Mouse (Mus musculus) kidney, postnatal 0 days (tissue): ENCODE data around the gene Bves. TPM values are rescaled to one million over a fixed set of nuclear protein-coding genes. Genes with fewer than 3 reads are reported as not detected.

Experiments used
- ATAC-seq: fragments of 200-750 bp; cut with Nextera tagmentation; replicated peaks from 2 replicates; pipeline ENCODE4 v1.8.0; 2017; ENCODE audit warnings: low read depth, moderate number of reproducible peaks, moderate TSS enrichment, moderate library complexity; ENCODE audit not compliant: low FRiP score
- DNase-seq: peaks from one replicate; pipeline ENCODE4 v3.0.0-alpha.2; 2016; ENCODE audit warnings: low spot score
- H3K27ac ChIP-seq: fragments of 300-500 bp; sonication (generic); 2 replicates; pipeline ENCODE4 v1.5.1; 2014; ENCODE audit warnings: mild to moderate bottlenecking
- H3K27me3 ChIP-seq: fragments of 300-500 bp; sonication (generic); 2 replicates; pipeline ENCODE4 v1.6.1; 2014; ENCODE audit warnings: low read length, mixed read lengths; ENCODE audit not compliant: insufficient read depth
- H3K36me3 ChIP-seq: fragments of 300-500 bp; sonication (generic); 2 replicates; pipeline ENCODE4 v1.6.1; 2014; ENCODE audit warnings: low read length, mixed read lengths; ENCODE audit not compliant: insufficient read depth
- H3K4me1 ChIP-seq: fragments of 300-500 bp; sonication (generic); replicated peaks from 2 replicates; pipeline ENCODE4 v1.6.1; 2014; ENCODE audit warnings: antibody characterized with exemption, low read length, mixed read lengths; ENCODE audit not compliant: insufficient read depth
- H3K4me2 ChIP-seq: fragments of 300-500 bp; sonication (generic); 2 replicates; pipeline ENCODE4 v1.6.1; 2014; ENCODE audit warnings: mild to moderate bottlenecking, low read length, moderate library complexity, mixed read lengths
- H3K4me3 ChIP-seq: fragments of 300-500 bp; sonication (generic); replicated peaks from 2 replicates; pipeline ENCODE4 v1.5.1; 2014; ENCODE audit warnings: low read depth, low read length
- H3K9ac ChIP-seq: fragments of 300-500 bp; sonication (generic); 2 replicates; pipeline ENCODE4 v1.6.1; 2014; ENCODE audit warnings: low read depth, low read length
- H3K9me3 ChIP-seq: fragments of 300-500 bp; sonication (generic); replicated peaks from 2 replicates; pipeline ENCODE4 v1.6.1; 2016; ENCODE audit warnings: low read length, inconsistent platforms, mixed read lengths
- CTCF ChIP-seq: IDR thresholded peaks from 2 replicates; pipeline ENCODE4 v1.5.1; 2016; ENCODE audit warnings: antibody characterized with exemption, low read depth, mild to moderate bottlenecking, moderate library complexity
- WGBS: fragments of 180-500 bp; shearing (Covaris S2); extraction: QIAGEN DNeasy Blood & Tissue Kit; methylation state at CpG from one replicate; pipeline ENCODE4 v1.1.7; 2014; 5-methylcytosine and 5-hydroxymethylcytosine counted together
- polyA plus RNA-seq: library from polyadenylated mRNA; unstranded; fragments of >200 nt; fragmentation: Nextera tagmentation; extraction: Ambion mirVana; gene quantifications from 2 replicates; pipeline ENCODE4 v1.2.1, GENCODE M21; 2015

Gene Bves
- polyA plus RNA-seq, 1 experiment from 2014 or later, result 0.93 TPM

- H3K27me3 ChIP-seq, result no peaks in the 10 kb centered on the region
- TF ChIP-seq CTCF, result no peak
- no peak for ATAC-seq
- no peak overlapping the region for H3K4me3 ChIP-seq
- no peaks in the 10 kb centered on the region for H3K9me3 ChIP-seq
- H3K27ac ChIP-seq, result no peak overlapping the region
- 64% methylated on average over 6 of the region's 6 CpGs for WGBS
- no peak overlapping the region for H3K4me2 ChIP-seq
- no peak for DNase-seq
- no peaks in the 10 kb centered on the region for H3K36me3 ChIP-seq
- H3K4me1 ChIP-seq, result no peaks in the 10 kb centered on the region
- H3K9ac ChIP-seq, result no peak overlapping the region
These were observed 37.1 kb upstream of the Bves start for GRCm38 (mm10) chr10:45298503-45298902.

- Histone ChIP-seq H3K27ac (no peak overlapping the region), H3K9ac (no peak overlapping the region), H3K4me1 (no peaks in the 10 kb centered on the region), H3K27me3 (no peaks in the 10 kb centered on the region), H3K4me2 (no peak overlapping the region), H3K36me3 (no peaks in the 10 kb centered on the region), H3K9me3 (no peaks in the 10 kb centered on the region), H3K4me3 (no peak overlapping the region)
- no peak for TF ChIP-seq CTCF
- 82% methylated on average over 4 of the region's 4 CpGs for WGBS
- DNase-seq (no peak), ATAC-seq (no peak)
These were observed 36.1 kb upstream of the Bves start for GRCm38 (mm10) chr10:45299509-45299908.

- H3K27me3 ChIP-seq, result no peaks in the 10 kb centered on the region
- H3K9me3 ChIP-seq, result no peaks in the 10 kb centered on the region
- no peak overlapping the region for H3K4me3 ChIP-seq
- no peak overlapping the region for H3K27ac ChIP-seq
- no peak for TF ChIP-seq CTCF
- no peak overlapping the region for H3K9ac ChIP-seq
- H3K4me1 ChIP-seq, result no peaks in the 10 kb centered on the region
- ATAC-seq, result no peak
- H3K36me3 ChIP-seq, result no peaks in the 10 kb centered on the region
- DNase-seq, result no peak
- 31% methylated on average over 14 of the region's 14 CpGs for WGBS
- H3K4me2 ChIP-seq, result no peak overlapping the region
These were observed 32.1 kb upstream of the Bves start for GRCm38 (mm10) chr10:45303315-45304036.

GRCm38 (mm10) chr10:45305173-45305572, 30.4 kb upstream of the Bves start:
- no peak overlapping the region for H3K4me3 ChIP-seq
- TF ChIP-seq CTCF, result no peak
- ATAC-seq (no peak), DNase-seq (no peak)
- H3K4me2 ChIP-seq, result no peak overlapping the region
- no peaks in the 10 kb centered on the region for H3K36me3 ChIP-seq
- no peak overlapping the region for H3K27ac ChIP-seq
- no peaks in the 10 kb centered on the region for H3K9me3 ChIP-seq
- H3K9ac ChIP-seq, result no peak overlapping the region
- H3K27me3 ChIP-seq, result no peaks in the 10 kb centered on the region
- 88% methylated on average over 5 of the region's 5 CpGs for WGBS
- no peaks in the 10 kb centered on the region for H3K4me1 ChIP-seq

- H3K4me3 ChIP-seq, result no peak overlapping the region
- H3K27ac ChIP-seq, result no peak overlapping the region
- no peak for TF ChIP-seq CTCF
- no peak overlapping the region for H3K9ac ChIP-seq
- no peaks in the 10 kb centered on the region for H3K9me3 ChIP-seq
- no peaks in the 10 kb centered on the region for H3K36me3 ChIP-seq
- DNase-seq (no peak), ATAC-seq (no peak)
- H3K27me3 ChIP-seq, result no peaks in the 10 kb centered on the region
- H3K4me2 ChIP-seq, result no peak overlapping the region
- 79% methylated on average over 5 of the region's 5 CpGs for WGBS
- no peaks in the 10 kb centered on the region for H3K4me1 ChIP-seq
These were observed 24.4 kb upstream of the Bves start for GRCm38 (mm10) chr10:45311129-45311528.

GRCm38 (mm10) chr10:45311624-45312023, 23.9 kb upstream of the Bves start:
- Histone ChIP-seq H3K9me3 (no peaks in the 10 kb centered on the region), H3K4me1 (no peaks in the 10 kb centered on the region), H3K4me2 (no peak overlapping the region), H3K9ac (no peak overlapping the region), H3K4me3 (no peak overlapping the region), H3K27me3 (no peaks in the 10 kb centered on the region), H3K36me3 (no peaks in the 10 kb centered on the region), H3K27ac (no peak overlapping the region)
- TF ChIP-seq CTCF, result no peak
- no peak for ATAC-seq
- no peak for DNase-seq
- WGBS, result 71% methylated on average over 7 of the region's 7 CpGs

- no peak overlapping the region for H3K4me3 ChIP-seq
- H3K9ac ChIP-seq, result no peak overlapping the region
- H3K9me3 ChIP-seq, result no peaks in the 10 kb centered on the region
- WGBS, result 89% methylated on average over 16 of the region's 16 CpGs
- H3K4me2 ChIP-seq, result no peak overlapping the region
- TF ChIP-seq CTCF, result no peak
- no peak overlapping the region for H3K27ac ChIP-seq
- H3K36me3 ChIP-seq, result no peaks in the 10 kb centered on the region
- H3K4me1 ChIP-seq, result no peaks in the 10 kb centered on the region
- no peak for DNase-seq
- no peak for ATAC-seq
- H3K27me3 ChIP-seq, result no peaks in the 10 kb centered on the region
These were observed 20.7 kb upstream of the Bves start for GRCm38 (mm10) chr10:45314865-45315264.
